Mouse (Mus musculus) midbrain, embryonic 14.5 days (tissue): Measurements from ENCODE around the gene Ccdc152. TPM values are rescaled to one million over a fixed set of nuclear protein-coding genes. Genes with fewer than 3 reads are reported as not detected.

Source experiments
- ATAC-seq: fragments of 200-750 bp; cut with Nextera tagmentation; 2 replicates; pipeline ENCODE4 v1.8.0; 2017; ENCODE audit warnings: moderate number of reproducible peaks, moderate library complexity; ENCODE audit not compliant: low FRiP score, low TSS enrichment
- DNase-seq: peaks from one replicate; pipeline ENCODE4 v3.0.0-alpha.2; 2015
- H3K27ac ChIP-seq: fragments of 300-500 bp; sonication (generic); replicated peaks from 2 replicates; pipeline ENCODE4 v1.5.1; 2014; ENCODE audit warnings: mild to moderate bottlenecking, low read depth, low read length, moderate library complexity
- H3K27me3 ChIP-seq: fragments of 300-500 bp; sonication (generic); 2 replicates; pipeline ENCODE4 v1.6.1; 2014; ENCODE audit warnings: low read length, control low read depth, mixed read lengths; ENCODE audit not compliant: control insufficient read depth, insufficient read depth
- H3K36me3 ChIP-seq: fragments of 300-500 bp; sonication (generic); 2 replicates; pipeline ENCODE4 v1.6.1; 2014; ENCODE audit warnings: low read length, control low read depth; ENCODE audit not compliant: control insufficient read depth, insufficient read depth
- H3K4me1 ChIP-seq: fragments of 300-500 bp; sonication (generic); 2 replicates; pipeline ENCODE4 v1.6.1; 2014; ENCODE audit warnings: mild to moderate bottlenecking, antibody characterized with exemption, low read length, control low read depth; ENCODE audit not compliant: control insufficient read depth, insufficient read depth
- H3K4me2 ChIP-seq: fragments of 300-500 bp; sonication (generic); 2 replicates; pipeline ENCODE4 v1.6.1; 2014; ENCODE audit warnings: mild to moderate bottlenecking, low read length, moderate library complexity
- H3K4me3 ChIP-seq: fragments of 300-500 bp; sonication (generic); replicated peaks from 2 replicates; pipeline ENCODE4 v1.5.1; 2014; ENCODE audit warnings: low read depth, low read length
- H3K9ac ChIP-seq: fragments of 300-500 bp; sonication (generic); replicated peaks from 2 replicates; pipeline ENCODE4 v1.6.1; 2014; ENCODE audit warnings: mild to moderate bottlenecking, low read length, moderate library complexity
- H3K9me3 ChIP-seq: fragments of 300-500 bp; sonication (generic); 2 replicates; pipeline ENCODE4 v1.6.1; 2016; ENCODE audit warnings: low read length, control low read depth, mixed read lengths; ENCODE audit not compliant: control insufficient read depth
- WGBS: fragments of 180-500 bp; shearing (Covaris S2); extraction: QIAGEN DNeasy Blood & Tissue Kit; methylation state at CpG from one replicate; pipeline ENCODE4 v1.1.7; 2014; 5-methylcytosine and 5-hydroxymethylcytosine counted together
- polyA plus RNA-seq: library from polyadenylated mRNA; unstranded; fragments of >200 nt; fragmentation: Nextera tagmentation; extraction: Ambion mirVana; gene quantifications from 2 replicates; pipeline ENCODE4 v1.2.1, GENCODE M21; 2014

Gene Ccdc152
- 0.17 TPM in 1 of 2 replicates, not detected in the other for polyA plus RNA-seq

DNA sequence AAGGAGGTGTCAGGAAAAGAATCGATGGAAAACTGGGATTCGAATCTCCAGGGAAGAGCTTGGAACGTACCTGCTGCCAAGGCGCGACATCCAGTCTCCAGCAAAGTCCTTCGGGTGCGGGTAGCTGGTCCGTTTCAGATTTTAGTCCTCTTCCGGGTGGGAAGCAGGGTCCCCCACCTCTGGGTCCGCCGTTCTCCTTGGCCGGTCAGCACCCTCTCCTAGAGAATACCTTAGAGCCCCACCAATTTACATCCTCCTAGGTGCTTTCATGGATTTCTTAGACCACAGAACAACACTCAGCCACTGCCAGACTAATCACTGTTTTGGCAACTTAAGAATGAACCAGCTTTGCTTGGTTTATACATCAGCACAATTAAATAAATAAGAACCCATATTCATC lies at the start of gene Ccdc152:
Gene Ccdc152, minus strand, starts transcription at position 101 of the 400 bp plus-strand sequence.
- Histone ChIP-seq H3K9ac (no peak within 1 kb of the TSS), H3K9me3 (no peaks in the 10 kb centered on the region), H3K36me3 (no peaks in the 10 kb centered on the region), H3K27ac (no peak within 1 kb of the TSS), H3K27me3 (no peaks in the 10 kb centered on the region), H3K4me2 (no peak within 1 kb of the TSS), H3K4me3 (no peak within 1 kb of the TSS), H3K4me1 (no peaks in the 10 kb centered on the region)
- WGBS: 91% methylated on average over 12 of the region's 12 CpGs
- no peak for DNase-seq
- ATAC-seq: no peak

DNA sequence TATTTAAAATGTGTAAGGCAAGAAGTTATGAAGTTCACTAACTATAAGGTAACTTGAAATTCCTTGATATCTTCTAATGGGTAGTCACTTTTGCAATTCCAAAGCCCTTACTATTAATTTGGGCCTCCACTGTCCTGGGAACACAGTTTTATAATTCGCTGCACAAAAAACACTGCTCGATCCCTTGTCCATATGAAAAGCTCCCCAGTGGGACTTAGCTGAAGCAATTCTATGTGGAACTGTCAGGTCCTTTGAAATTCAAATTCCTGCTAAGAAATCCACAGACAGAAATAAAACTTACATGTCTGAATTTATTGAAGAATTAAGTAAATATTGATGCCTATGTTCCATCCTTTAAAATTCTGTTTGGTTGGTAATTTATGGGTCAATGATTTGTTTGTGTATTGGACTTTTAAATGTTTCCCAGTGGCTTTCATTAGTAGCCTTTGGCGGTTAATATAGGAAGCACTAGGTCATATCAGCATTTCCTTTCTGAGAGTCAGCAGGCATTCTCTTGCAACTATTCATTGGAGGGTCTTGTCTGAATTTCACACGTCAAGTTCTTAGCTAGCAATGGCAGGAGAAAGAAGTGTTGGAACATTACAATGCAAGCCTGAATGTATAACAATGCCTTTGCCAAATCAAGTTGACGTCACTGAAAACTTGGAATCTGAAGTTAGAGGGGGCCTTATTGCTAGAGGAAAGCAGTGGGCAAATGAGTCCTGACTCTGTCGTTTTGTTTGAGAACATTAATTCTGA lies 46.2 kb upstream of the Ccdc152 start:
- H3K36me3 ChIP-seq: no peaks in the 10 kb centered on the region
- H3K4me2 ChIP-seq: no peak overlapping the region
- H3K9me3 ChIP-seq: no peaks in the 10 kb centered on the region
- H3K9ac ChIP-seq: no peak overlapping the region
- 15% methylated on average over 6 of the region's 6 CpGs for WGBS
- no peaks in the 10 kb centered on the region for H3K27me3 ChIP-seq
- H3K4me1 ChIP-seq: no peaks in the 10 kb centered on the region
- no peak for ATAC-seq
- peak; percentile 6 for DNase-seq
- H3K4me3 ChIP-seq: no peak overlapping the region
- H3K27ac ChIP-seq: no peak overlapping the region

DNA sequence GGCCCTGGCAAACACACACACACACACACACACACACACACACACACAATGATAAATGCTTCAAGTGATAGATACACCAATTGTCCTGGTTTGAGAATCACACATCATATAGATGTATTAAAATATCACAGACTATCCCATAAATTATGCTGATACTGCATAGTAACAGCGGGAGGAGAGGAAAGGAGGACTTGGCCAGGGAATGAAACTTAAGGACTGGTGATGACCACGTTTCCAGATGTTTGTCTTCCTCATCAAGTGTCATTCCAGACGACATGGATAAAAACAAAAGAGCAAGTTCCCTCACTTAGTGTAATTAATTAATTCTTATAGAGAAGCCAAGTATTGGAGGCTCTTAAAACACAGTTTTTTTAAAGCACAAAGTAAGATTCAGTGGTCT lies 43.4 kb upstream of the Ccdc152 start:
- ATAC-seq (no peak), DNase-seq (no peak)
- WGBS: 90% methylated on average over 3 of the region's 3 CpGs
- Histone ChIP-seq H3K4me3 (no peak overlapping the region), H3K4me1 (no peaks in the 10 kb centered on the region), H3K4me2 (no peak overlapping the region), H3K27ac (no peak overlapping the region), H3K9me3 (no peaks in the 10 kb centered on the region), H3K27me3 (no peaks in the 10 kb centered on the region), H3K9ac (no peak overlapping the region), H3K36me3 (no peaks in the 10 kb centered on the region)

DNA sequence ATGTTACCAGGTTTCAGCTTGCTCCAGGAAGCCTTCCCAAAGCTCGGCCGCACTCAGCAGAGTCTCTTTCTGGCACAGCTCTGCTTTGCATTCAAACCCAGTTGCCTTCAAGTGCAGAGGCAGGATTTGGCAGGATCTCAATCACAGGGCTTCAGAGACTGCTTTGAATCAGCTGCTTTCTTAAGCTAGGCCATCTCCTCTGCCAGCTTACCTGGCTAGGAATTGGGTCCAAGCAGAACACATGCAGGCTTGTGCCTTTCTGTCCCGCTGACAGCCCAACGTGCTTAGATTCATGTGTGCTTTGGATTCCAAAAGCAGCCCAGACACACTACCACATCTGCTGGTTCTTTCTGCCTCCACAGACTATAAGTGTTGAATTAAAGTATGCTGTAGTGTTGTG lies 41.2 kb upstream of the Ccdc152 start:
- H3K9me3 ChIP-seq: no peaks in the 10 kb centered on the region
- H3K27ac ChIP-seq: no peak overlapping the region
- no peak overlapping the region for H3K4me3 ChIP-seq
- H3K4me2 ChIP-seq: no peak overlapping the region
- DNase-seq: peak; percentile 46
- WGBS: 82% methylated on average over 4 of the region's 4 CpGs
- peak; percentile 53; the same call in 1 of the 2 replicates for ATAC-seq
- H3K9ac ChIP-seq: no peak overlapping the region
- no peaks in the 10 kb centered on the region for H3K27me3 ChIP-seq
- H3K36me3 ChIP-seq: no peaks in the 10 kb centered on the region
- H3K4me1 ChIP-seq: no peaks in the 10 kb centered on the region

DNA sequence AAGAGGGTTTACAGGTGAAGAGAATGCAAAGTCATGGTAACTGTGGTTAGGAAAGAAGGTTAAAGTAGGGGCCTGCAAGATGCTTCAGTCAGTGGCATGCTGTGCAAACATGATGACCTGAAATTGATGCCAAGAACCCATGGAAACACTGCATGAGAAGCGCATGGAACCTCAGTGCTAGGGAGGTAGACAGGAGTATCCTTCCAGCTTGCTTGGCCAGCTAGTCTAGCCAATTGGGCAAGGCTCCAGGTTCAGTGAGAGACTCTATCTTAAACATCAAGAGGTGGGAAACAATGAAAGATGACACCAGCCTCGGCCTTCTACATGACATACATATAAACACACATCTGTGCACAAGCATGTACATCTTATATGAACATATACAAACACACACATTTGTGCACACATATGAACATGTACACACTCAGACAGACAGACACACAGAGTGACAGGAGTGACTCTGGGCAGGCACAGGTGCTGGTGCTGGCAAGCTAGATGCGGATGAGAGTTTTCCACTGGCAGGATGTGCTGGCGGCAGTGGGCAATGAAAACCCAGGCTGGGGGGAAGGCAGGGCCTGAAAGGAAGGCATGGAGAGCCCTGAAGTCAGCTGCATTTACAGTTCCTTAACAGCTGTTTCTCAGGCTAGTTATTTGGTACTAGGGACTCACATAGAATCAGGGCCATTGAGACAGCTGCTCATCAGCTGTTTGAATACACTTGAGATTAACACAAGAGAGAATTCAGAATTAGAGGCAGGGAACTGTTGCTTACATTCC lies 38.7 kb upstream of the Ccdc152 start:
- H3K27ac ChIP-seq: no peak overlapping the region
- DNase-seq (no peak), ATAC-seq (no peak)
- WGBS: 92% methylated on average over 4 of the region's 4 CpGs
- no peaks in the 10 kb centered on the region for H3K36me3 ChIP-seq
- H3K4me2 ChIP-seq: no peak overlapping the region
- no peaks in the 10 kb centered on the region for H3K9me3 ChIP-seq
- no peaks in the 10 kb centered on the region for H3K27me3 ChIP-seq
- no peak overlapping the region for H3K4me3 ChIP-seq
- no peak overlapping the region for H3K9ac ChIP-seq
- no peaks in the 10 kb centered on the region for H3K4me1 ChIP-seq

DNA sequence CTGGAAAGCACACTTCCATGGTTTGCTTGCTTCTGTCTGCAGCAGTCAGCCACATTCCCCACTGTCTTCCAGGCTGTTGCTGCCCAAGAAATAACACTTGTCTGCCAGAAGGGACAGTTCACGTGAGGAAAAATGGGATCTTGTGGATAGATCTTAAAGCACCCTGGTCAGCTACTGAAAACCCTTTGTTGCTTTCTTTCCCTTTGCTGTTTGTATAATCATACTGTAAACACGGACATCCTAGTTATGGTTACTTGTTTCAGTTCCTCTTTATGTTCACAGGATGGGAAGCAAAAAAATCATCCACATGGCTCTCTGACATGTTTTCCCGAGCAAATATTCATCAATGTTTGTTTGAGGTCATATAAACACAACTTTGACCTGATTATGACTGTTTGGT lies 36.5 kb upstream of the Ccdc152 start:
- ATAC-seq (no peak), DNase-seq (no peak)
- Histone ChIP-seq H3K9ac (no peak overlapping the region), H3K36me3 (no peaks in the 10 kb centered on the region), H3K4me3 (no peak overlapping the region), H3K9me3 (no peaks in the 10 kb centered on the region), H3K27me3 (no peaks in the 10 kb centered on the region), H3K27ac (no peak overlapping the region), H3K4me2 (no peak overlapping the region), H3K4me1 (no peaks in the 10 kb centered on the region)
- 90% methylated on average over 3 of the region's 3 CpGs for WGBS

DNA sequence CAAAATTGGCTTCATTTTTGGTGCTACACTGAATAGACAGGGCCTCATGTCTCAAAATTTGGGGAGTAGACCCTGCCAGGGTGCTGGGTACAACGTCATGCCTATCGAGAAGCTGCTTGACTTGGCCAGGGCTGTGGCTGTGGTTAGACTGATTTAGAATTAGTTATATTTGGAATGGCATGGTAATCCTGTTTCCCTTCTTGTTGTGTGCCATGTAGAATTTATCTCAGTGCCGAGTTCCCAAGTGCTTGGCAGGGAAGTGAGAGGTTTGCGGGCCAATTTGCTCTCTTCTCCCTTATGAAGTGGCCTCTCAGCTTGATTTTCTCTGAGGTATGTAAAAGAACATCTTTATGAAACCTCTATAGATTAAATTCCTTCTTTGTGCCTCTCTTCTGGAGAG lies 29.2 kb upstream of the Ccdc152 start:
- no peaks in the 10 kb centered on the region for H3K36me3 ChIP-seq
- DNase-seq: no peak
- no peak overlapping the region for H3K4me3 ChIP-seq
- no peak overlapping the region for H3K9ac ChIP-seq
- no peak overlapping the region for H3K4me2 ChIP-seq
- 93% methylated on average over 4 of the region's 4 CpGs for WGBS
- no peaks in the 10 kb centered on the region for H3K27me3 ChIP-seq
- H3K4me1 ChIP-seq: no peaks in the 10 kb centered on the region
- no peak overlapping the region for H3K27ac ChIP-seq
- ATAC-seq: no peak
- H3K9me3 ChIP-seq: no peaks in the 10 kb centered on the region

DNA sequence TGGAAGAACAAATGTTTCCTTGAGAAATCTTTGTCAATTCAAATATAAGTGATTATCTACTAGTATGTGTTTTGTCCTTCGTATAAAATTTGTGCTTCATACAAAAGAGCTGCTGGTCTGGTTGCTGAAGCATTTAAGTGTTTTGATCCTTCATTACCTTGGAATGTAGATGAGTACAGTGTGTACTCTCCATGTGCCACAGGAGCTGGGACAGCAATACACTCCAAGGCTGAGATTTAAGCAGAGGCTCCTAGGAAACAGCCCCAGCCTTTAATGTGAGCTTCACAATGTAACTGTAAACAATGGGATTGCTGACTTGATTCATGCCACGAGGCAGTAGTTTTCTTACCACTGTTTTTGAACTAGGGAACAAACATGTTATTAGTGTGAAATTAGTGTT lies 28.5 kb upstream of the Ccdc152 start:
- DNase-seq (no peak), ATAC-seq (no peak)
- no peaks in the 10 kb centered on the region for H3K4me1 ChIP-seq
- H3K9me3 ChIP-seq: no peaks in the 10 kb centered on the region
- no peak overlapping the region for H3K4me3 ChIP-seq
- H3K27me3 ChIP-seq: no peaks in the 10 kb centered on the region
- no peak overlapping the region for H3K9ac ChIP-seq
- 66% methylated on average over 2 of the region's 2 CpGs for WGBS
- H3K36me3 ChIP-seq: no peaks in the 10 kb centered on the region
- H3K27ac ChIP-seq: no peak overlapping the region
- H3K4me2 ChIP-seq: no peak overlapping the region

DNA sequence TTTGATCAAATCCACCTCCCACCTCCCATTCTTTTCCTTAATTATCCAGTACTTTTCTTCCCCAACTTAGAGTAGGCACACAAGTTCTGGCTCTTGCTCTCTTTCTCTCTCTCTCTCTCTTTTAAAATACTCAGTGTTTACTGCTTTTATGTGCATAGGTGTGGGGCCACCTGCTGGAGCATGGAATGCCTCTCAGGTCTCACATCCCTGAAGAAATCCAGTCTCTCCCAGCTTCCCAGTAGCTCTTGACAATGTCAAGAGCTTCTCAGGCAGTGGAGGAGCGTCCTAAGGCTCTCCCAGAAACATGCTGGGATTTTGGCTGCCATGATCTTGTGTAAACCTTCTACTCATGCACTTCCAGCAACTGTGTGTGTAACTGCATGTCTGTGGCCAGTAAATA lies 27.0 kb upstream of the Ccdc152 start:
- no peaks in the 10 kb centered on the region for H3K27me3 ChIP-seq
- H3K4me1 ChIP-seq: no peaks in the 10 kb centered on the region
- ATAC-seq: no peak
- H3K4me2 ChIP-seq: no peak overlapping the region
- WGBS: 70% methylated on average over 1 of the region's 1 CpGs
- no peak overlapping the region for H3K4me3 ChIP-seq
- no peaks in the 10 kb centered on the region for H3K9me3 ChIP-seq
- no peak overlapping the region for H3K27ac ChIP-seq
- DNase-seq: no peak
- H3K9ac ChIP-seq: no peak overlapping the region
- no peaks in the 10 kb centered on the region for H3K36me3 ChIP-seq
